Mouse (Mus musculus) gastrocnemius, postnatal 25 days (tissue): ENCODE results near the gene Mapk12. TPM values are rescaled to one million over a fixed set of nuclear protein-coding genes. Genes with fewer than 3 reads are reported as not detected.

Experiments used
- DNase-seq: peaks from one replicate; pipeline ENCODE4 v3.0.0; 2022
- total RNA-seq, 2 experiments: library from RNA; stranded (reverse); gene quantifications; 1 replicate in 1 of 2; 2 replicates in 1 of 2; pipeline ENCODE4 v1.2.3; 2021

The Mapk12 gene
- total RNA-seq, 2 experiments from 2014 or later, result 140 to 157 TPM

DNA sequence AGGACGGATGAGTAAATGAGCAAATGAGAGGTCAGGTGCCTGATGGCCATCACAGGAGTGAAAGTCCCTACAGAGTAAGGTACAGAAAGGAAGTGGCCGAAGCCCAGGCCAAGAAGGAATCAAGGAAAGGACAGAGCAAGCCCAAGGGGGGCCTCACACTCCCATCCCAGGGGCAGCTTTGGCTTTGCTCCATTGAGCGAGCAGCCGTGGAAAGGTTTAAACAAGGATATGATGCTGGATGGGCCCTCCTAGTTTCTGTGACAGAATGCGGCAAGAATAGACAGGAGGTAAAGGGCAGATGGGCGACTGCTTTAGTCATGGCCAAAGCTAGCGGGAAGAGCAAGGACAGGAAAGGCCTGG, 2.5 kb downstream of the Mapk12 start:
- no peak for DNase-seq

GRCm38 (mm10) chr15:89137378-89138045, 3.0 kb downstream of the Mapk12 start:
- DNase-seq, result no peak

- no peak for DNase-seq
Observed at GRCm38 (mm10) chr15:89136461-89137155, 3.9 kb downstream of the Mapk12 start.

- DNase-seq, result no peak
Observed at GRCm38 (mm10) chr15:89131316-89131715, 9.2 kb downstream of the Mapk12 start.

DNA sequence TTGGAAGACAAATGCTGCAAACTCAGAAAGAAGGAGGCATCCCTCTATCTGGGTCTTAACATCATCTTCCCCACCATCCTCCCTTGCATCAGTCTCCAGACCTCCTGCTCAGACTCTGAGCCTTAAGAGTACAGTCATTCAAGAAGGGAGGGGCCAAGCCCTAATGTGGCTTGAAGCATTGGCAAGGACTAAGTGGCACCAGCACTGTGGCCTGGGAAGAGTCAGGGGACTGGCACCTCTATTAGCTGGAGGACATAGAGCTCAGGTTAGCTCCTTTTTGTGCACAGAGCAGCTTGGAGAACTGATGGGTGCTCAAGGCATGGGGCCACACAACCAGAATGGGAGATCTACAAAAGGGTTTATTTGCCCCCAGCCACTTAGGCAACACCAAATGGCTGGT, 10.3 kb downstream of the Mapk12 start:
- DNase-seq, result no peak

DNA sequence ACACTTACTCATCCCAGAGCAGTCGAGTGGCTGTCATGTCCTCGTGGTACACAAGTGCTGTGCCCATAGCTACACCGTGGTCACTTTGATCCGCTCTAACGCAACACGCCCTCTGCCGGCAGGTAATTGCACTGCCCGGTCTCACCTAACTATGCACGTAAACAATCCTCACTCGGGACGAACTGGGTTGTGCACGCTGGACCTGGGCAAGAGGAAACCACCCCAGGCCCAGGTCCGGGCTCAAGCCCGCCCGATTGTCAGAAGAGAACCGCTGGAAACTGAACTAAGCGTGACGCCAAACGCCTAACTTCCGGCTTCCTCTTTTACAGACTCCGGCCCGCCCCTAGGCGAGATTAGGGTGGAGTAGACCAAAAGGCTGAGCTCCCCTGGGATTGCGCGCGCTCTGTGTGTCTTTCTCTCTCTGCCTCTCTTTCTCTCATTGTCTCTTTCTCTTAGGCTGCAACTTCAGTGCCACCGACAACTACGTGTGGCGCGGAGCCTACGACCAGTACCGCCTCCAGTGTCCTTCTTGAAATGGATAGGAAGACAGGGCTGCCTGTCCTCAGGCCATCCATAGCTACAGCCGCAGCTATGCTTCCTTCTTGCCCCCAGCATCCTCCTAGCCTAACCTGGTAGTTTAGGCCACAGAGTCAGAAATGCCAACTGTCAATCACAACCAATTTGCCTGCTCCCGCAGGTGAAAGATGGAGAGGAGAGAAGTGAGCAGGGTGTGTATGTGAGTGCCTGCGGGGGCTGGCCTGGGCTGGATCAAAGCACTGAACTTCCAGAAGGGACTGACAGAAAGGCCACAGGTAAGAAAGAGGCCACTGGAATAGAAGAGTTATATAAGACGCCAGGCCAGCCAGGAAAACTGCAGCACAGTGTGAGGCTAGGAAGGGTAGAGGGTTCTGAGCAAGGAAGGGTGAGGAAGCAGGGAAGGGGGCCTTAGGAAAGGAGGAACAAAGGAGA, 11.8 kb downstream of the Mapk12 start, which contains the start of gene Hdac10:
TSS of gene Hdac10 (minus strand) at position 319 of the 969 bp plus-strand sequence.
- peak; percentile 82 for DNase-seq

- no peak for DNase-seq
Observed at GRCm38 (mm10) chr15:89127364-89127940, 13.1 kb downstream of the Mapk12 start.

- no peak for DNase-seq
Observed at GRCm38 (mm10) chr15:89126622-89127021, 13.9 kb downstream of the Mapk12 start.

DNA sequence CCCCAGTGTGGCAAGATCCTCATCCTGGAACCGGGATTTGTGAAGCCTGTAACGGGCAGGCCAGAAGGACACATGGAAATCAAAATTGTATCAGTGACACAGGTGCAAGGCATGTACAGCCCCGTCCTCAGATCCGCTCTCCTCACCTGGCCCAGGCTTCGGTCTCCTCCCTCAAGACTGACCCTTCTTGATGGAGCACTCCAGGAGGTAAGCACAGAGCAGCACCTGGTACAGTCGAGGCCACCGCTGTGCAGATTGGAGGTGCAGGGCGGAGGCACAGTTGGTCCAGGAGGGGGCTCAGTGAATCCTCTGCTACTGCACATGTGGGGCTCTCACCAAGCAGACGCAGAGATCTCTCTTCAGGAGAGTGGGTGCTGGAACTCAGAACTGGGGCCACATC, 15.2 kb downstream of the Mapk12 start:
- no peak for DNase-seq

DNA sequence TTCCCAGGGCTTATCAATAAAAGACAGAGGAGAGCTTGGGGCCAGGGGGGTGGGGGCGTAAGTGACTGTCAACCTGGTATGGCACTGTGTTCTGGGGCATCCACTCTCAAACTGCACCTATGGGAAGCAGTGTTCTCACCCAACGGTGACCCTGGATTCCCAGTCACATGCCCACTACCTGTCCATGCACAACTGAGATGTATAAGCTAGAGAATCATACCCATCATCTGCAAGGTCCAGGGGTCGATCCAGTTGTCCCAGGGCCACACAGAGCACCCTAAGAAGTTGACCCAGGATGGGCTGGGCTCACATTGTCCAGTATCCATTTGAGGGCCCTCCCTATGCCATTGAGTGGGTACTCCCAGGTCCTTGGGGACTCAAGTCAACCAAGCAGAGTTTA, 16.2 kb downstream of the Mapk12 start:
- no peak for DNase-seq

DNA sequence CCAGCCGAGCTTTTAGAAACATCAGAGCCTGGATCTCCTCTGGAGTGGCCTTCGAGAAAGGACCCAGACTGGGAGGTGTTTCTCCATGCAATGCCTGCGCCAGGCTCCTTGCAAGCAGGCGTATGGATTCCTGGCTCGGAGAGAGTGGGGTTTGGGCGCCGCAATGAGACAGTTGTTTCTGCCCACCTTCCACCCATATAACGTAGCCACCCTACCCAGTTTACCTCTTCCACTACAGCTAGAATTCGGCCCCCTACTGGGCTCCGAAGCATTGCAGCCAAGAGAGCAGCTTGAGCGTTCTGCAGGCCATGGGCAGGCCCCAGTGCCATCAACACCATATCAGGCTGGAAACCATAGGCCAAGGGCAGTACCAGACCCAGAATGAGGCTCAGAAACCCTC, 16.9 kb downstream of the Mapk12 start:
- DNase-seq, result no peak

GRCm38 (mm10) chr15:89122649-89123366, 17.7 kb downstream of the Mapk12 start, which contains the start of gene Tubgcp6:
Gene Tubgcp6, minus strand, starts transcription at chr15:89123112.
- DNase-seq, result peak; percentile 91

DNA sequence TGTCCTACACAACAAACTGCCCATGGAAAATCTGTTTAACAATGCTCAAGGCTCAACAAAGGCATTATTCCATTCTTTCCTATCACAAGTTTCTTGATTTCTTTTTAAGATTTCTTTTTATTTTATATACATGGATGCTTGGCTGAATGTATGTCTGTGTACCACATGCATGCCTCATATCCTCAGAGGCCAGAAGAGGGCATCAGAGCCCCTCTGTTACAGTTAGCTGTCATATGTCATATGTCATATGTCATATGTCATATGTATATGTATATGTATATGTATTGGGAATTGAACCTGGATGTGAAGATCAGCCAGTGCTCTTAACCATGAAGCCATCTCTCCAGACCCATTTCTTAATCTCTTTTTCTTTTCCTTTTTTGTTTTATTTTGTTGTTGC, 22.5 kb downstream of the Mapk12 start:
- DNase-seq, result no peak

- DNase-seq, result no peak
Observed at GRCm38 (mm10) chr15:89110147-89110546, 30.4 kb downstream of the Mapk12 start.

DNA sequence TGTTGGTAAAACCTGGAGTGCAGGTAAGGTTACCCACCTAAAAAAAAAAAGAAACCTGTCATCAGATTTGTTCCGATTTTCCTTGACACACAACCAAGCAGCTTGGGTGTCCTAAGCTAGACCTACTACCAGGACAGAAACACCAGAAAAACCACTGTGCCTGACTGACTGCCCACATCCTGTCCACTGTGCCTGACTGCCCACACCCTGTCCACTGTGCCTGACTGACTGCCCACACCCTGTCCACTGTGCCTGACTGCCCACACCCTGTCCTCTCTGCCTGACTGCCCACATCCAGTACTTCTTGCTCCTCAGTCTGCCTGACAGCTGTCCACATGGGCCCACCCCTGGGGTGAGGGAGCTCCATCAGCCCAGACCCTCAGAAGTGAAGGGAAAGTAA, 33.5 kb downstream of the Mapk12 start:
- DNase-seq, result no peak

GRCm38 (mm10) chr15:89106073-89106472, 34.4 kb downstream of the Mapk12 start:
- no peak for DNase-seq

DNA sequence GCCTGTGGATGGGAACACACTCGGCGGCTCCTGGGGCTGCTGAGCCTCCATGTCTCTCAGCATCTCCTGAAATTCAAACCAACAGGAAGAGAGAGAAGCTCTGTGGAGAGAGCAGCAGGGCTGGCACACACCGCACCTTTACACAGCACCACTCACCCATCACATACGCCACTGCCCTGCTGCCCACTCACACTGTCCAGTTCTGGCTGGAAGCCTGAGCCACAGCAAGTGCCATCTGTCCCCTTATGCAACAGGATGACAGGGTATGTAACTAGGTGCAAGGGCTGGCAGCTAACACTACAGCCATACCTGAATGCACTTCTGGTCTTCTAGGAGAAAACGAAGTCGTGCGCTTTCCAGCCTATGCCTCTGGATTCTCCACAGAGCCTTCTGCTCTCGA, 36.1 kb downstream of the Mapk12 start:
- DNase-seq, result no peak

DNA sequence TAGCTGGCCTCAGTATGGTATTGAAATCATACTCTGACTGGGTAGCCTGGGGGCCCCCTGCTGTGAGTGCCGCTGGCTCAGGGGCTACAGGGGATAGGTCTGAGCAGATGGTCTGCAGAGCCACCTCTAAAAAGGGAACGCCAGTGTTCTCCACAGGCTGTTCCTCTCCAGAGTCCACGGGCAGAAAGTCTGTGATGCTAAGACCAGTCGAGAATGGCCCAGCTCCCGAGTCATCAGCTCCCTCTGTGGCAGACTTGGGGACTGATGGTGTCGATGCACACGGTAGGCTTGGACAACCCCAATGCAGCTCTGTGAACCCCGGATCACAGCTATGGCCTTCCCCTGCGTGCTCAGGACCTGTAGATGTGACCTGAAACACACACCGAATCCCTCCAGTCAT, 36.6 kb downstream of the Mapk12 start:
- no peak for DNase-seq

DNA sequence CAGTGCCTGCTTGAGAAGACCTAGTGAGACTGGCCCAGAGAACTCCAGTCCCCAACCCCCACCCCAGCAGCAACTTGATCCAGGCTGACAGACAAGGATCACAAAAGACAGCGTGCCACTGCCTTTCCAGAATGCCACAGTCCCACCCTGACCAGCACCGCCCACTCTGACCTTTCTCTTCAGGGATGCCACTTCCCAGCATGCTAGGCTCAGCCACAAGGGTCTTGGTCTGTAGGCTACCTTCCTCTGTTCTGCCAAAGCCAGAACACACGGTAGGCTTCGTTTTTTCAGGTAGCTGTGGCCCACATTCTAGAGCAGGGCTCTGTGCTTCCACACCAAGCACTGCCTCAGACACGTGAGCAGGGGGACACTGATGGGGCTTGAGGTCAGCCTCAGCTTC, 37.9 kb downstream of the Mapk12 start:
- no peak for DNase-seq

DNA sequence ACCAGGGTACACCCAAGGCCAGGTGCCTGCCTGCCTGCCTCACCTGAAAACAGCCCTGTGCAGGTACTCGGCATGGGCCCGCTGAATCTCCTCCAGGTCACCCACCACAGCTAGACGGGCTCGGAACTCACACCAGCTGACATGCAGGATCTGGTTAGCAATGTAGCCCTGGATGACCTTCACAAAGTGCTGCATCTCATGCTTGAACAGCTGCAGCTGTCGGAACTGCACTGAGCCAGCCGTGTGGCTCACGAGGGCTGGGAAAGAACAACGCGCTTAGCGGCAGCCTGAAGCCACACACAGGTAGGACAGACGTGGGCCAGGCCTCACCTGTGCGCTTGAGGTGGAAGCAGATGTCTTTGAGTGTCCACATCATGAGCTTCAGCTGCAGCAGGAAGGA, 39.7 kb downstream of the Mapk12 start:
- DNase-seq, result no peak

GRCm38 (mm10) chr15:89098616-89099015, 41.9 kb downstream of the Mapk12 start:
- no peak for DNase-seq

- no peak for DNase-seq
Observed at GRCm38 (mm10) chr15:89097450-89097849, 43.1 kb downstream of the Mapk12 start.
